Mouse (Mus musculus) ES-E14 (cell line): ENCODE results near the gene Tex21. TPM values are rescaled to one million over a fixed set of nuclear protein-coding genes. Genes with fewer than 3 reads are reported as not detected.

Source experiments
- DNase-seq: peaks from one replicate; pipeline ENCODE4 v3.0.0-alpha.2; 2013; ENCODE audit warnings: low read depth, low spot score
- H3K27ac ChIP-seq: 2 replicates; pipeline ENCODE4 v1.5.1; 2012; ENCODE audit warnings: low read depth, mild to moderate bottlenecking, low read length, moderate library complexity, mixed read lengths; ENCODE audit not compliant: poor library complexity, insufficient read depth, severe bottlenecking
- H3K36me3 ChIP-seq: 2 replicates; pipeline ENCODE4 v1.6.1; 2012; ENCODE audit warnings: mild to moderate bottlenecking, low read length, moderate library complexity, mixed read lengths; ENCODE audit not compliant: control insufficient read depth, poor library complexity, insufficient read depth, severe bottlenecking
- H3K4me1 ChIP-seq, 2 experiments: fragments of 150-350 bp in 1 of 2; sonication (generic) in 1 of 2; 2 replicates each; pipeline ENCODE4 v1.6.1; 2012; ENCODE audit warnings: low read length in 2 of 2, mild to moderate bottlenecking in 1 of 2, mixed read lengths in 1 of 2; ENCODE audit not compliant: control insufficient read depth in 2 of 2, insufficient read depth in 2 of 2, poor library complexity in 1 of 2
- H3K4me3 ChIP-seq, 2 experiments: fragments of 150-350 bp in 1 of 2; sonication (generic) in 1 of 2; 2 replicates each; pipeline ENCODE4 v1.5.1; 2012; ENCODE audit warnings: low read length in 2 of 2, low read depth in 1 of 2, mild to moderate bottlenecking in 1 of 2, mixed read lengths in 1 of 2; ENCODE audit not compliant: insufficient read depth in 1 of 2, poor library complexity in 1 of 2, severe bottlenecking in 1 of 2
- H3K9ac ChIP-seq: 2 replicates; pipeline ENCODE4 v1.6.1; 2012; ENCODE audit warnings: low read depth, mild to moderate bottlenecking, low read length, mixed read lengths; ENCODE audit not compliant: poor library complexity, insufficient read depth, severe bottlenecking
- H3K9me3 ChIP-seq: fragments of 150-350 bp; sonication (generic); 2 replicates; pipeline ENCODE4 v1.6.1; 2012; ENCODE audit warnings: low read depth, mild to moderate bottlenecking, low read length; ENCODE audit not compliant: control insufficient read depth, insufficient read depth
- CHD2 ChIP-seq: IDR thresholded peaks from 2 replicates; pipeline ENCODE4 v1.6.1; 2014; ENCODE audit warnings: mild to moderate bottlenecking, low read depth, low read length, inconsistent platforms
- HCFC1 ChIP-seq: IDR thresholded peaks from 2 replicates; pipeline ENCODE4 v1.6.1; 2012; ENCODE audit warnings: low read length, inconsistent platforms, borderline replicate concordance; ENCODE audit not compliant: insufficient read depth
- MAFK ChIP-seq: IDR thresholded peaks from 2 replicates; pipeline ENCODE4 v1.6.1; 2014; ENCODE audit warnings: mild to moderate bottlenecking, low read depth, low read length, inconsistent platforms; ENCODE audit not compliant: insufficient read depth
- ZC3H11A ChIP-seq: IDR thresholded peaks from 2 replicates; pipeline ENCODE4 v1.6.1; 2012; ENCODE audit warnings: low read depth, mild to moderate bottlenecking, inconsistent platforms, low read length, borderline replicate concordance
- ZNF384 ChIP-seq: IDR thresholded peaks from 2 replicates; pipeline ENCODE4 v1.6.1; 2012; ENCODE audit warnings: low read depth, low read length, inconsistent platforms
- in situ Hi-C, 2 experiments: fragments of 600-800 bp; cut with MboI; formaldehyde crosslinking; loops; one replicate each; pipeline ENCODE4 v1.15.1; 2025; ENCODE audit warnings: low sequenced_read_pairs in 2 of 2, inconsistent platforms in 1 of 2; ENCODE audit not compliant: unreplicated experiment in 2 of 2
- total RNA-seq: library from RNA; depleted of rRNA; stranded (reverse); fragments of 300-350 nt; gene quantifications from 2 replicates; pipeline ENCODE4 v1.2.3, GENCODE M21; 2012

Gene Tex21
- total RNA-seq, 1 experiment = 2.0 TPM

- peaks cover 0 to 11% of the 10 kb centered on the region in 2 experiments; a peak in 2 of 4 replicates for H3K4me1 ChIP-seq
Measured at GRCm38 (mm10) chr12:76240670-76241069, 5.9 kb downstream of the Tex21 start.

GRCm38 (mm10) chr12:76239839-76240571 lies 6.5 kb downstream of the Tex21 start:
- no peak for TF ChIP-seq ZC3H11A
- no peak for TF ChIP-seq HCFC1
- TF ChIP-seq CHD2 = no peak
- TF ChIP-seq MAFK = no peak
- TF ChIP-seq ZNF384 = no peak
- Histone ChIP-seq H3K9ac (no peak overlapping the region), H3K4me1 (peaks cover 0 to 13% of the 10 kb centered on the region in 2 experiments; a peak in 2 of 4 replicates), H3K36me3 (no peaks in the 10 kb centered on the region), H3K9me3 (no peaks in the 10 kb centered on the region), H3K27ac (no peak overlapping the region), H3K4me3 (no peak overlapping the region)
- in situ Hi-C loops = no loop called here
- DNase-seq = no peak

More at GRCm38 (mm10) chr12:76240670-76241069, 5.9 kb downstream of the Tex21 start:
- Histone ChIP-seq H3K4me3 (no peak overlapping the region), H3K9ac (no peak overlapping the region), H3K27ac (no peak overlapping the region), H3K36me3 (no peaks in the 10 kb centered on the region), H3K9me3 (no peaks in the 10 kb centered on the region)
- DNase-seq = no peak
- TF ChIP-seq MAFK (no peak), ZC3H11A (no peak), HCFC1 (no peak), CHD2 (no peak), ZNF384 (no peak)
- in situ Hi-C loops = no loop called here

- in situ Hi-C loops = no loop called here
- Histone ChIP-seq H3K36me3 (no peaks in the 10 kb centered on the region), H3K4me3 (no peak overlapping the region), H3K9ac (no peak overlapping the region), H3K27ac (no peak overlapping the region), H3K9me3 (no peaks in the 10 kb centered on the region), H3K4me1 (peaks cover 0 to 16% of the 10 kb centered on the region in 2 experiments; a peak in 2 of 4 replicates)
- TF ChIP-seq ZC3H11A (no peak), ZNF384 (no peak), CHD2 (no peak), HCFC1 (no peak), MAFK (no peak)
- DNase-seq = no peak
Measured at GRCm38 (mm10) chr12:76239145-76239838, 7.3 kb downstream of the Tex21 start.

GRCm38 (mm10) chr12:76235253-76235652 lies 11.3 kb downstream of the Tex21 start:
- in situ Hi-C loops = no loop called here
- Histone ChIP-seq H3K4me3 (no peak overlapping the region), H3K4me1 (peaks cover 1 to 16% of the 10 kb centered on the region in 2 experiments; a peak in 1 of 4 replicates)

More at GRCm38 (mm10) chr12:76235253-76235652, 11.3 kb downstream of the Tex21 start:
- DNase-seq = no peak
- Histone ChIP-seq H3K9ac (no peak overlapping the region), H3K27ac (no peak overlapping the region), H3K9me3 (no peaks in the 10 kb centered on the region), H3K36me3 (peaks cover 9% of the 10 kb centered on the region)
- TF ChIP-seq MAFK (no peak), CHD2 (no peak), HCFC1 (no peak), ZNF384 (no peak), ZC3H11A (no peak)
